Mouse (Mus musculus) lung, adult 2 months (tissue): ENCODE measurements around the gene Tnrc6b.

Experiments used
- CTCF ChIP-seq: fragments of 200-500 bp; IDR thresholded peaks from 2 replicates; pipeline ENCODE4 v1.5.1; 2011; ENCODE audit warnings: mild to moderate bottlenecking, low read length, control low read depth; ENCODE audit not compliant: insufficient read depth
- POLR2A ChIP-seq: fragments of 200-500 bp; IDR thresholded peaks from 2 replicates; pipeline ENCODE4 v1.6.1; 2011; ENCODE audit warnings: low read depth, mild to moderate bottlenecking, control low read depth, low read length, borderline replicate concordance; ENCODE audit errors: extremely low read depth

DNA sequence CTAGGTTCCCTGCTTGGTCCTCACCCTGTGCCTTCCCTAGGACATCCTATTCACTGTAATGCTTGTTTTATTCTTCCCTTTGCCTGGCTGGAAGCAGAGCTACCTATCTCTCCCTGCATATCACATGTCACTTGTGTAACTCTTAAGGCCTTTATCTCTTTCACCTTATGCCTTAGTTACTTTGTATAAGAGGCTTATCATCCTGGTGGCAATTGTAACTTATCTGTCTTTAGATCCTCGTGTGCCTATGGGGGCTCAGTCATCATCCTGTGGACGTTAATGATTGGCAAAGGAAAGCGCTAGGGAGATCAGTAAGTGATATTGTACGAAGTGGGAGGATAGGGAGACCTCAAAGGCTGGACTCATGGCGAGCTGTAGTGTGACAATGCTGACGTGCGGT is 22.6 kb upstream of the Tnrc6b start:
- TF ChIP-seq CTCF (no peak), POLR2A (no peak)
